In the genomic region with DNA sequence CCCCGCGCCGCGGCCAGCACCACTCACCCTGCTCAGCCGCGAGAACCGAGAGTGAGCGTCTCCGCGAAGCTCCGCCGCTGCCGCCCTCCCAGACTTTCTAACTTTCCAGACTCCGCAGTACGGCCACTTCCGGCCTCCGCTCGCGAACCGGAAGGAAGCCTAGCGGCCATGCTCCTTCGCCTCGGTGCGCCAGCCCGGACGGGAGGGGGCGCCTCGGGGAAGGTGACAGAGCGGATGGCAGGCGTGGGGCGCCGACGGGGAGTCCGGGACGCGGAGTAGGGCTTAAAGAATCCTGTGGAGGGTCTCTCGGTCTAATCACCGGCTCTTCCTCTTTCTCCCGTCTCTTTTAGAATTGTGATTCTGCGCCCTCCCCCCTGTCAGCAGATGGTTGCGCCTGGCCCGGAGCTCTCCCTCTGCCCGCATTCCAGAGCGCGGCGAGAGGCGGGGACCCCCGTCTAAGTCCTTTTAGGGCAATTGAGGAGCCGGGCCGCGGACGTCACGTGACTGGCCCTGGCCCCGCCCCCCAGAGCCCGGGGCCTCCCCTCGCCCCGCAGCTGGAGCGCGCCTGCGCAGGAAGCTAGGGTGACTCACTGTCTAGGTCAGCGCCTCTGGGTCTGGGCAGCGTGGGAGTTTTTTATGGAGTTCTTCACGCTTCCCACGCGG, we compare ENCODE assay signal across 8 mouse cellular contexts. TPM values are rescaled to one million over a fixed set of nuclear protein-coding genes. Genes with fewer than 3 reads are reported as not detected.
DNase-seq lines count a peak whose midpoint lies in the region; ATAC-seq and TF ChIP-seq lines count a peak whose summit lies in the region.

A gene (plus strand): TSS at position 553 of the 663 bp plus-strand sequence.

- H3K36me3 ChIP-seq in ES-Bruce4 (ENCODE audit: control insufficient read depth, insufficient read depth, low read length, poor library complexity, severe bottlenecking), result 0 out of 2 replicates have a peak, but pooled peaks cover 4% of the 10 kb centered on the region
- no peaks in the 10 kb centered on the region for H3K36me3 ChIP-seq in forebrain, embryonic 13.5 days (ENCODE audit: poor library complexity, severe bottlenecking)
- no peaks in the 10 kb centered on the region for H3K36me3 ChIP-seq in liver, postnatal 0 days (replicated peaks; ENCODE audit: insufficient read depth, low read length)
- no peaks in the 10 kb centered on the region for H3K36me3 ChIP-seq in neural tube, embryonic 14.5 days (ENCODE audit: control insufficient read depth, insufficient read depth, low read length)

- H3K9me3 ChIP-seq in ES-Bruce4 (replicated peaks; ENCODE audit: control insufficient read depth, insufficient read depth, low read length, poor library complexity, severe bottlenecking), result no peaks in the 10 kb centered on the region
- H3K9me3 ChIP-seq in forebrain, embryonic 13.5 days (replicated peaks), result no peaks in the 10 kb centered on the region
- no peaks in the 10 kb centered on the region for H3K9me3 ChIP-seq in liver, postnatal 0 days (ENCODE audit: low read length)
- no peaks in the 10 kb centered on the region for H3K9me3 ChIP-seq in neural tube, embryonic 14.5 days (ENCODE audit: control insufficient read depth, low read length)

- TF ChIP-seq CTCF in ES-Bruce4 (IDR thresholded peaks at IDR 0.05; ENCODE audit: low read depth, low read length), result no peak
- peak; percentile 74 for TF ChIP-seq CTCF in liver, postnatal 0 days (IDR thresholded peaks at IDR 0.05; ENCODE audit: low read depth)

- WGBS in forebrain, embryonic 13.5 days, result 0% methylated on average over 59 of the region's 65 CpGs
- WGBS in large intestine, adult 2 months, result under 1% methylated on average over 65 of the region's 65 CpGs
- 2% methylated on average over 60 of the region's 65 CpGs for WGBS in liver, postnatal 0 days (ENCODE audit: insufficient replicate concordance)
- under 1% methylated on average over 65 of the region's 65 CpGs for WGBS in neural tube, embryonic 14.5 days

- H3K4me3 ChIP-seq in ES-Bruce4 (ENCODE audit: low read depth, low read length), result peak within 1 kb of the TSS; percentile 99
- peak within 1 kb of the TSS; percentile 93 for H3K4me3 ChIP-seq in forebrain, embryonic 13.5 days
- peak within 1 kb of the TSS; percentile 83 for H3K4me3 ChIP-seq in liver, postnatal 0 days (ENCODE audit: low read depth, low read length)
- peak within 1 kb of the TSS; percentile 84 for H3K4me3 ChIP-seq in neural tube, embryonic 14.5 days (ENCODE audit: low read depth, low read length)

- H3K9ac ChIP-seq in ES-Bruce4 (ENCODE audit: low read depth, poor library complexity, severe bottlenecking), result peak within 1 kb of the TSS; percentile 99
- H3K9ac ChIP-seq in forebrain, embryonic 13.5 days, result peak within 1 kb of the TSS; percentile 85
- H3K9ac ChIP-seq in liver, postnatal 0 days (replicated peaks), result peak within 1 kb of the TSS; percentile 95
- peak within 1 kb of the TSS; percentile 65 for H3K9ac ChIP-seq in neural tube, embryonic 14.5 days (replicated peaks; ENCODE audit: low read depth, low read length)

- TF ChIP-seq POLR2A in ES-Bruce4 (IDR thresholded peaks at IDR 0.05; ENCODE audit: insufficient read depth, low read length), result peak; percentile 62

- H3K27ac ChIP-seq in ES-Bruce4 (ENCODE audit: insufficient read depth, low read length), result peak within 1 kb of the TSS; percentile 64
- H3K27ac ChIP-seq in forebrain, embryonic 13.5 days, result peak within 1 kb of the TSS; percentile 92
- H3K27ac ChIP-seq in liver, postnatal 0 days (ENCODE audit: low read depth), result peak within 1 kb of the TSS; percentile 99
- H3K27ac ChIP-seq in neural tube, embryonic 14.5 days (ENCODE audit: low read depth, low read length), result peak within 1 kb of the TSS; percentile 95

- intact Hi-C loops in heart, postnatal 10 days (cut with DNase I), result loop anchor here (2.0 to 5.0 kb wide), 3 partner anchors 17 to 195 kb away; a partner anchor contains a TSS

- peak within 1 kb of the TSS; percentile 77 for H3K4me2 ChIP-seq in forebrain, embryonic 13.5 days
- H3K4me2 ChIP-seq in liver, postnatal 0 days (ENCODE audit: low read depth, low read length), result peak within 1 kb of the TSS; percentile 85
- peak within 1 kb of the TSS; percentile 76 for H3K4me2 ChIP-seq in neural tube, embryonic 14.5 days (ENCODE audit: low read depth, low read length)

- ATAC-seq in cerebellum, adult (ENCODE audit: insufficient number of reproducible peaks, low FRiP score, low TSS enrichment), result peak; percentile 92
- ATAC-seq in forebrain, embryonic 13.5 days, result peak; percentile 96
- peak; percentile 91 for ATAC-seq in liver, postnatal 0 days
- ATAC-seq in neural tube, embryonic 14.5 days (ENCODE audit: low read depth), result peak; percentile 96

- H3K4me1 ChIP-seq in ES-Bruce4 (ENCODE audit: control insufficient read depth, insufficient read depth, low read length), result peaks cover 2% of the 10 kb centered on the region
- peaks cover 22% of the 10 kb centered on the region for H3K4me1 ChIP-seq in forebrain, embryonic 13.5 days
- H3K4me1 ChIP-seq in liver, postnatal 0 days (ENCODE audit: insufficient read depth), result peaks cover 28% of the 10 kb centered on the region
- peaks cover 8% of the 10 kb centered on the region; the same call in 1 of the 2 replicates for H3K4me1 ChIP-seq in neural tube, embryonic 14.5 days (ENCODE audit: control insufficient read depth, insufficient read depth, low read length)

- H3K27me3 ChIP-seq in ES-Bruce4 (ENCODE audit: control insufficient read depth, insufficient read depth, low read length, poor library complexity, severe bottlenecking), result no peaks in the 10 kb centered on the region
- H3K27me3 ChIP-seq in forebrain, embryonic 13.5 days, result no peaks in the 10 kb centered on the region
- no peaks in the 10 kb centered on the region for H3K27me3 ChIP-seq in liver, postnatal 0 days (ENCODE audit: insufficient read depth, low read length)
- no peaks in the 10 kb centered on the region for H3K27me3 ChIP-seq in neural tube, embryonic 14.5 days (ENCODE audit: control insufficient read depth, insufficient read depth, low read length)

- peak; percentile 99 to 100 for DNase-seq in heart, postnatal 10 days
- DNase-seq in large intestine, adult 2 months (ENCODE audit: low read depth, low spot score), result peak; percentile 80
- DNase-seq in liver, postnatal 0 days, result peak; percentile 98
- DNase-seq in testis, postnatal 10 days (ENCODE audit: low spot score), result peak; percentile 100

- 0 out of 2 replicates have a peak, but pooled peaks have one; percentile 5 for TF ChIP-seq EP300 in ES-Bruce4 (IDR thresholded peaks at IDR 0.05; ENCODE audit: insufficient read depth, low read depth, low read length)
- peak; percentile 61; the same call in 1 of the 2 replicates for TF ChIP-seq EP300 in liver, postnatal 0 days (IDR thresholded peaks at IDR 0.05; ENCODE audit: low read depth)

RNA-seq across cellular contexts. Expression of the gene that starts here (rescaled TPM):
- polyA plus RNA-seq in ES-Bruce4 (2011; ENCODE audit: insufficient read depth, insufficient read length, low read depth, missing spikeins), result 2.3 and 2.8 TPM in 2 replicates
- polyA plus RNA-seq in forebrain, embryonic 13.5 days (2015; fragmentation: Nextera tagmentation; extraction: Ambion mirVana), result 1.2 and 1.3 TPM in 2 replicates
- total RNA-seq in heart, postnatal 10 days (2021), result 1,000 to 10,000 TPM; 1,058 to 1,064 TPM
- 7.3 and 10.8 TPM in 2 replicates for polyA plus RNA-seq in large intestine, adult 2 months (2012; rRNA removed)
- polyA plus RNA-seq in liver, postnatal 0 days (2015; fragmentation: Nextera tagmentation; extraction: Ambion mirVana), result 2.1 and 4.4 TPM in 2 replicates
- polyA plus RNA-seq in neural tube, embryonic 14.5 days (2014; fragmentation: Nextera tagmentation; extraction: Ambion mirVana), result 1.5 and 2.8 TPM in 2 replicates

Comparison
In these comparisons a context has a peak if more than half of its experiments do, and no peak if none do; other contexts are left out.
1. Peak in every context shown above with its lines: DNase-seq, ATAC-seq, H3K4me3 ChIP-seq and H3K27ac ChIP-seq.